In genomic region chr11:59297941-59298340, GRCm38 (mm10) we compare ENCODE assay signal across 10 mouse cellular contexts. TPM values are rescaled to one million over a fixed set of nuclear protein-coding genes. Genes with fewer than 3 reads are reported as not detected.
DNase-seq lines count a peak whose midpoint lies in the region; ATAC-seq and TF ChIP-seq lines count a peak whose summit lies in the region.
"Had no signal": no experiment of that assay in that cellular context is flagged by ENCODE, and none has a peak within 500 bp of the region (broad histone marks: within the 10 kb centered on the region; RNA-seq: fewer than 3 reads in every experiment).

No protein-coding gene starts in this region.

- no peak overlapping the region for H3K4me3 ChIP-seq in heart, adult 2 months
- H3K4me3 ChIP-seq in heart, embryonic 11.5 days (ENCODE audit: low read depth, low read length) = no peak overlapping the region
- H3K4me3 ChIP-seq in thymus, adult 2 months (ENCODE audit: control insufficient read depth, insufficient read depth, low read length) = no peak overlapping the region
- no peak overlapping the region for H3K4me3 ChIP-seq in cortical plate, adult 2 months (ENCODE audit: insufficient read depth, low read length)
- H3K4me3 ChIP-seq: heart, embryonic 15.5 days had no signal

- no peaks in the 10 kb centered on the region for H3K79me2 ChIP-seq in heart, adult 2 months (replicated peaks; ENCODE audit: control insufficient read depth, insufficient read depth, low read length)

- H3K4me2 ChIP-seq in heart, embryonic 11.5 days = no peak overlapping the region
- H3K4me2 ChIP-seq: heart, embryonic 15.5 days had no signal

- no peak for ATAC-seq in heart, embryonic 11.5 days (replicated peaks; ENCODE audit: insufficient number of reproducible peaks, low FRiP score, low TSS enrichment)

- DNase-seq in heart, adult 2 months = peak in 1 of 2 experiments; percentile 27
- DNase-seq in thymus, postnatal 0 days (ENCODE audit: low spot score) = peak; percentile 21
- no peak for DNase-seq in thymus, adult 2 months
- peak; percentile 59 for DNase-seq in layer of hippocampus, adult 9-11 months
- peak; percentile 82 to 83 for DNase-seq in right cerebral cortex, postnatal 10 days (ENCODE audit: low spot score in 2 of 2)
- DNase-seq in heart, adult 11 months = no peak

- WGBS in heart, adult 2 months = 18% methylated on average over 7 of the region's 7 CpGs
- 17% methylated on average over 7 of the region's 7 CpGs for WGBS in heart, embryonic 11.5 days (ENCODE audit: insufficient replicate concordance)
- 22% methylated on average over 7 of the region's 7 CpGs for WGBS in thymus, adult 2 months

- H3K4me1 ChIP-seq in heart, adult 2 months (ENCODE audit: control insufficient read depth, insufficient read depth, low read length) = no peaks in the 10 kb centered on the region; the same call in 1 of the 2 replicates
- H3K4me1 ChIP-seq in heart, embryonic 11.5 days (ENCODE audit: control insufficient read depth, insufficient read depth, low read length) = no peaks in the 10 kb centered on the region
- no peaks in the 10 kb centered on the region for H3K4me1 ChIP-seq in thymus, adult 2 months (replicated peaks; ENCODE audit: control insufficient read depth, insufficient read depth, low read length)
- no peaks in the 10 kb centered on the region for H3K4me1 ChIP-seq in cortical plate, adult 2 months (ENCODE audit: control insufficient read depth, insufficient read depth, low read length)
- H3K4me1 ChIP-seq: heart, embryonic 15.5 days had no signal

- H3K27me3 ChIP-seq in heart, adult 2 months (ENCODE audit: control insufficient read depth, insufficient read depth, low read length) = 0 out of 2 replicates have a peak, but pooled peaks cover 1% of the 10 kb centered on the region
- peaks cover 61% of the 10 kb centered on the region for H3K27me3 ChIP-seq in heart, embryonic 11.5 days (ENCODE audit: control insufficient read depth, insufficient read depth, low read length)
- no peaks in the 10 kb centered on the region; the same call in 1 of the 2 replicates for H3K27me3 ChIP-seq in thymus, adult 2 months (ENCODE audit: control insufficient read depth, insufficient read depth, low read length)

- TF ChIP-seq POLR2A in heart, adult 2 months (IDR thresholded peaks at IDR 0.05; ENCODE audit: insufficient read depth, low read depth, low read length) = no peak
- no peak for TF ChIP-seq POLR2A in thymus, adult 2 months (IDR thresholded peaks at IDR 0.05; ENCODE audit: control insufficient read depth, extremely low read depth, insufficient read depth, low read length, poor library complexity)
- no peak for TF ChIP-seq POLR2A in cortical plate, adult 2 months (IDR thresholded peaks at IDR 0.05; ENCODE audit: extremely low read depth, insufficient read depth, low read length)

- no peaks in the 10 kb centered on the region for H3K9me3 ChIP-seq in heart, embryonic 11.5 days (replicated peaks; ENCODE audit: control insufficient read depth, low read length)
- H3K9me3 ChIP-seq: heart, embryonic 15.5 days had no signal

- H3K9ac ChIP-seq in heart, adult 2 months (ENCODE audit: low read depth, low read length) = no peak overlapping the region
- no peak overlapping the region for H3K9ac ChIP-seq in heart, embryonic 11.5 days (ENCODE audit: low read depth, low read length)
- H3K9ac ChIP-seq: heart, embryonic 15.5 days had no signal

- peak; percentile 76 for TF ChIP-seq CTCF in heart, adult 2 months (IDR thresholded peaks at IDR 0.05)
- TF ChIP-seq CTCF in thymus, adult 2 months (IDR thresholded peaks at IDR 0.05; ENCODE audit: borderline replicate concordance, control insufficient read depth, extremely low read depth, insufficient read depth, low read length, poor library complexity) = no peak
- peak; percentile 89 for TF ChIP-seq CTCF in cortical plate, adult 2 months (IDR thresholded peaks at IDR 0.05; ENCODE audit: extremely low read depth, insufficient read depth, low read length)

- intact Hi-C loops in heart, adult 2 months (cut with DNase I) = loop anchor here (2.0 to 5.0 kb wide), 2 partner anchors 67 to 371 kb away; no protein-coding TSS in a partner anchor

- H3K27ac ChIP-seq in heart, adult 2 months = no peak overlapping the region
- no peak overlapping the region for H3K27ac ChIP-seq in heart, embryonic 11.5 days (ENCODE audit: low read depth, low read length)
- H3K27ac ChIP-seq in thymus, adult 2 months (ENCODE audit: control insufficient read depth, insufficient read depth, low read length) = no peak overlapping the region
- no peak overlapping the region for H3K27ac ChIP-seq in cortical plate, adult 2 months (ENCODE audit: insufficient read depth, low read length)
- H3K27ac ChIP-seq: heart, embryonic 15.5 days; macrophage had no signal

- no peak for TF ChIP-seq EP300 in heart, adult 2 months (IDR thresholded peaks at IDR 0.05; ENCODE audit: insufficient read depth, low read depth, low read length)

- H3K36me3 ChIP-seq in heart, adult 2 months (ENCODE audit: control insufficient read depth, insufficient read depth, low read length) = no peaks in the 10 kb centered on the region
- H3K36me3 ChIP-seq in heart, embryonic 11.5 days (ENCODE audit: control insufficient read depth, insufficient read depth, low read length) = no peaks in the 10 kb centered on the region
- H3K36me3 ChIP-seq in thymus, adult 2 months (ENCODE audit: control insufficient read depth, insufficient read depth, low read length) = no peaks in the 10 kb centered on the region
- H3K36me3 ChIP-seq: heart, embryonic 15.5 days had no signal

RNA-seq across cellular contexts. Expression of gene Wnt3a, which starts 7.4 kb away (rescaled TPM):
- not detected for total RNA-seq in heart, adult 2 months (2021)
- polyA plus RNA-seq in heart, adult 2 months (2012; rRNA removed) = not detected in 2 replicates
- not detected in 2 replicates for polyA plus RNA-seq in heart, embryonic 11.5 days (2014; fragmentation: Nextera tagmentation; extraction: Ambion mirVana)
- 0.13 and 0.20 TPM in 2 replicates for polyA plus RNA-seq in thymus, postnatal 0 days (2015; fragmentation: Nextera tagmentation; extraction: Ambion mirVana)
- polyA plus RNA-seq in thymus, adult 2 months (2012; rRNA removed) = 0.28 TPM in 1 of 2 replicates, not detected in the other
- 0.06 TPM in 1 of 2 replicates, not detected in the other for polyA plus RNA-seq in cortical plate, adult 2 months (2012; rRNA removed)
- polyA plus RNA-seq: heart, embryonic 15.5 days; macrophage had no signal

RNA-seq across cellular contexts. Expression of gene Wnt9a, which starts 8.8 kb away (rescaled TPM):
- 1 to 10 TPM; 4.3 to 4.6 TPM for total RNA-seq in heart, adult 2 months (2021)
- polyA plus RNA-seq in heart, adult 2 months (2012; rRNA removed) = 4.6 and 7.2 TPM in 2 replicates
- 1.3 and 1.6 TPM in 2 replicates for polyA plus RNA-seq in heart, embryonic 11.5 days (2014; fragmentation: Nextera tagmentation; extraction: Ambion mirVana)
- 1.2 TPM in 2 replicates for polyA plus RNA-seq in thymus, postnatal 0 days (2015; fragmentation: Nextera tagmentation; extraction: Ambion mirVana)
- polyA plus RNA-seq in thymus, adult 2 months (2012; rRNA removed) = 1.3 and 2.2 TPM in 2 replicates
- polyA plus RNA-seq in cortical plate, adult 2 months (2012; rRNA removed) = 15.9 and 18.5 TPM in 2 replicates

Comparison
In these comparisons a context has a peak if more than half of its experiments do, and no peak if none do; other contexts are left out.
1. DNase-seq: peak in thymus, postnatal 0 days (single experiment), layer of hippocampus, adult 9-11 months (single experiment) and right cerebral cortex, postnatal 10 days (2 of 2); none in thymus, adult 2 months (single experiment) and heart, adult 11 months (single experiment).